Mouse (Mus musculus) gastrocnemius, adult 18-20 months (tissue): ENCODE measurements around the gene Dedd2. TPM values are rescaled to one million over a fixed set of nuclear protein-coding genes. Genes with fewer than 3 reads are reported as not detected.

ENCODE experiments used
- DNase-seq: peaks from one replicate; pipeline ENCODE4 v3.0.0; 2021; ENCODE audit warnings: low spot score
- total RNA-seq, 2 experiments: library from RNA; stranded (reverse); gene quantifications; 2 replicates each; pipeline ENCODE4 v1.2.3; 2021

The Dedd2 gene
- total RNA-seq, 2 experiments from 2014 or later = 8.3 to 8.4 TPM

- DNase-seq = no peak
These were observed 1.0 kb downstream of the Dedd2 start for GRCm38 (mm10) chr7:25219416-25219750.

GRCm38 (mm10) chr7:25218705-25219415 lies 1.6 kb downstream of the Dedd2 start:
- peak; percentile 28 for DNase-seq

- no peak for DNase-seq
These were observed 2.6 kb downstream of the Dedd2 start for GRCm38 (mm10) chr7:25217653-25218395.

GRCm38 (mm10) chr7:25214172-25214571 lies 6.2 kb downstream of the Dedd2 start:
- no peak for DNase-seq

- DNase-seq = no peak
These were observed 7.3 kb downstream of the Dedd2 start for GRCm38 (mm10) chr7:25213099-25213498.

GRCm38 (mm10) chr7:25210482-25210881 lies 9.9 kb downstream of the Dedd2 start:
- peak; percentile 87 for DNase-seq

- DNase-seq = no peak
These were observed 11.2 kb downstream of the Dedd2 start for GRCm38 (mm10) chr7:25209161-25209622.

GRCm38 (mm10) chr7:25206094-25206830 lies 14.2 kb downstream of the Dedd2 start:
- DNase-seq = peak; percentile 40

- DNase-seq = no peak
These were observed 14.9 kb downstream of the Dedd2 start for GRCm38 (mm10) chr7:25205355-25206093.

- DNase-seq = no peak
These were observed 16.8 kb downstream of the Dedd2 start for GRCm38 (mm10) chr7:25203624-25204023.

GRCm38 (mm10) chr7:25197384-25198018 lies 22.9 kb downstream of the Dedd2 start:
- no peak for DNase-seq

- DNase-seq = no peak
These were observed 24.3 kb downstream of the Dedd2 start for GRCm38 (mm10) chr7:25196107-25196506.

GRCm38 (mm10) chr7:25195148-25195547 lies 25.3 kb downstream of the Dedd2 start:
- no peak for DNase-seq

GRCm38 (mm10) chr7:25192110-25192509 lies 28.3 kb downstream of the Dedd2 start:
- DNase-seq = no peak

- DNase-seq = no peak
These were observed 29.6 kb downstream of the Dedd2 start for GRCm38 (mm10) chr7:25190806-25191205.

- DNase-seq = peak; percentile 85
These were observed 32.5 kb downstream of the Dedd2 start for GRCm38 (mm10) chr7:25187662-25188650.

- DNase-seq = no peak
These were observed 36.3 kb downstream of the Dedd2 start for GRCm38 (mm10) chr7:25184091-25184490.

- no peak for DNase-seq
These were observed 38.6 kb downstream of the Dedd2 start for GRCm38 (mm10) chr7:25181814-25182213.

GRCm38 (mm10) chr7:25181331-25181790 lies 39.1 kb downstream of the Dedd2 start:
- DNase-seq = peak; percentile 25

- no peak for DNase-seq
These were observed 39.9 kb downstream of the Dedd2 start for GRCm38 (mm10) chr7:25180512-25180911.
